Comparison of ENCODE assay signal across 8 mouse cellular contexts in genomic region chr11:102218783-102219182, GRCm38 (mm10). TPM values are rescaled to one million over a fixed set of nuclear protein-coding genes. Genes with fewer than 3 reads are reported as not detected.
A peak's percentile ranks its signal among the peaks of the same experiment; 100 is the strongest.
DNase-seq lines count a peak whose midpoint lies in the region; ATAC-seq and TF ChIP-seq lines count a peak whose summit lies in the region.

No protein-coding gene starts in this region.

- no peaks in the 10 kb centered on the region for H3K27me3 ChIP-seq in heart, embryonic 10.5 days (ENCODE audit: insufficient read depth, poor library complexity, severe bottlenecking)
- no peaks in the 10 kb centered on the region for H3K27me3 ChIP-seq in kidney, embryonic 15.5 days
- no peaks in the 10 kb centered on the region for H3K27me3 ChIP-seq in limb, embryonic 15.5 days
- no peaks in the 10 kb centered on the region for H3K27me3 ChIP-seq in midbrain, postnatal 0 days (ENCODE audit: insufficient read depth, low read length)

- peak overlapping the region; percentile 68 for H3K4me3 ChIP-seq in bone marrow macrophage, adult 2 months (ENCODE audit: insufficient read depth, low read length)
- H3K4me3 ChIP-seq in embryonic fibroblast, embryonic 13.5 days (ENCODE audit: insufficient read depth, low read length) = peak overlapping the region; percentile 48
- H3K4me3 ChIP-seq in heart, embryonic 10.5 days = peak overlapping the region; percentile 70
- peak overlapping the region; percentile 42 for H3K4me3 ChIP-seq in kidney, embryonic 15.5 days (replicated peaks)
- H3K4me3 ChIP-seq in limb, embryonic 15.5 days = peak overlapping the region; percentile 45
- peak overlapping the region; percentile 22 for H3K4me3 ChIP-seq in midbrain, postnatal 0 days (ENCODE audit: low read depth, low read length)

- peak; percentile 82 for ATAC-seq in kidney, embryonic 15.5 days (replicated peaks; ENCODE audit: low FRiP score)
- ATAC-seq in limb, embryonic 15.5 days (ENCODE audit: insufficient number of reproducible peaks, low FRiP score, low TSS enrichment, low read depth) = peak; percentile 84
- peak; percentile 60 for ATAC-seq in midbrain, postnatal 0 days (ENCODE audit: low FRiP score)

- peaks cover 11% of the 10 kb centered on the region for H3K36me3 ChIP-seq in heart, embryonic 10.5 days
- peaks cover 3% of the 10 kb centered on the region; the same call in 1 of the 2 replicates for H3K36me3 ChIP-seq in kidney, embryonic 15.5 days
- H3K36me3 ChIP-seq in limb, embryonic 15.5 days = peaks cover 12% of the 10 kb centered on the region; the same call in 1 of the 2 replicates
- peaks cover 17% of the 10 kb centered on the region for H3K36me3 ChIP-seq in midbrain, postnatal 0 days (ENCODE audit: insufficient read depth, low read length)

- TF ChIP-seq POLR2A in bone marrow macrophage, adult 2 months (IDR thresholded peaks at IDR 0.05; ENCODE audit: borderline replicate concordance, low read depth, low read length) = no peak
- peak; percentile 88 for TF ChIP-seq POLR2A in embryonic fibroblast, embryonic 13.5 days (IDR thresholded peaks at IDR 0.05; ENCODE audit: low read depth, low read length)

- DNase-seq in A20 (ENCODE audit: low read depth, low spot score) = peak; percentile 45
- DNase-seq in heart, embryonic 10.5 days (ENCODE audit: low spot score) = peak; percentile 97
- peak; percentile 92 for DNase-seq in midbrain, postnatal 0 days (ENCODE audit: low spot score)
- peak; percentile 47 to 80 for DNase-seq in spleen, postnatal 10 days (ENCODE audit: low spot score in 2 of 2)

- peak overlapping the region; percentile 82 for H3K27ac ChIP-seq in bone marrow macrophage, adult 2 months (ENCODE audit: insufficient read depth, low read depth, low read length)
- peak overlapping the region; percentile 70 for H3K27ac ChIP-seq in embryonic fibroblast, embryonic 13.5 days (ENCODE audit: insufficient read depth, low read length)
- H3K27ac ChIP-seq in heart, embryonic 10.5 days = peak overlapping the region; percentile 88
- peak overlapping the region; percentile 89 for H3K27ac ChIP-seq in kidney, embryonic 15.5 days
- H3K27ac ChIP-seq in limb, embryonic 15.5 days = peak overlapping the region; percentile 88
- peak overlapping the region; percentile 62 for H3K27ac ChIP-seq in midbrain, postnatal 0 days (ENCODE audit: low read depth, low read length)

- TF ChIP-seq CTCF in bone marrow macrophage, adult 2 months (IDR thresholded peaks at IDR 0.05; ENCODE audit: low read depth, low read length) = no peak
- TF ChIP-seq CTCF in embryonic fibroblast, embryonic 13.5 days (IDR thresholded peaks at IDR 0.05; ENCODE audit: borderline replicate concordance, insufficient read depth, low read length) = no peak
- no peak for TF ChIP-seq CTCF in midbrain, postnatal 0 days (IDR thresholded peaks at IDR 0.05)

- 0% methylated on average over 10 of the region's 10 CpGs for WGBS in heart, embryonic 10.5 days
- WGBS in kidney, embryonic 15.5 days = 0% methylated on average over 10 of the region's 10 CpGs
- under 1% methylated on average over 10 of the region's 10 CpGs for WGBS in limb, embryonic 15.5 days
- 2% methylated on average over 7 of the region's 10 CpGs for WGBS in midbrain, postnatal 0 days

- peak overlapping the region; percentile 76 for H3K4me2 ChIP-seq in kidney, embryonic 15.5 days
- peak overlapping the region; percentile 90 for H3K4me2 ChIP-seq in limb, embryonic 15.5 days
- H3K4me2 ChIP-seq in midbrain, postnatal 0 days (ENCODE audit: low read depth, low read length, poor library complexity, severe bottlenecking) = peak overlapping the region; percentile 54

- peak overlapping the region; percentile 45 for H3K9ac ChIP-seq in kidney, embryonic 15.5 days
- H3K9ac ChIP-seq in limb, embryonic 15.5 days = peak overlapping the region; percentile 27
- peak overlapping the region; percentile 59 for H3K9ac ChIP-seq in midbrain, postnatal 0 days (replicated peaks; ENCODE audit: low read length, poor library complexity, severe bottlenecking)

- H3K4me1 ChIP-seq in bone marrow macrophage, adult 2 months (ENCODE audit: control insufficient read depth, insufficient read depth, low read length) = peaks cover 74% of the 10 kb centered on the region
- H3K4me1 ChIP-seq in embryonic fibroblast, embryonic 13.5 days (ENCODE audit: control insufficient read depth, insufficient read depth, low read length) = peaks cover 29% of the 10 kb centered on the region
- H3K4me1 ChIP-seq in heart, embryonic 10.5 days = peaks cover 98% of the 10 kb centered on the region
- H3K4me1 ChIP-seq in kidney, embryonic 15.5 days = peaks cover 94% of the 10 kb centered on the region
- peaks cover 93% of the 10 kb centered on the region for H3K4me1 ChIP-seq in limb, embryonic 15.5 days
- H3K4me1 ChIP-seq in midbrain, postnatal 0 days (ENCODE audit: insufficient read depth, low read length) = peaks cover 28% of the 10 kb centered on the region; the same call in 1 of the 2 replicates

- no peaks in the 10 kb centered on the region for H3K9me3 ChIP-seq in heart, embryonic 10.5 days
- no peaks in the 10 kb centered on the region for H3K9me3 ChIP-seq in kidney, embryonic 15.5 days (replicated peaks)
- no peaks in the 10 kb centered on the region for H3K9me3 ChIP-seq in limb, embryonic 15.5 days
- no peaks in the 10 kb centered on the region for H3K9me3 ChIP-seq in midbrain, postnatal 0 days (ENCODE audit: low read length)

RNA-seq across cellular contexts. Expression of gene Hdac5, which starts 11.2 kb away (rescaled TPM):
- 96.3 and 116 TPM in 2 replicates for polyA plus RNA-seq in bone marrow macrophage, adult 2 months (2012; ENCODE audit: insufficient read depth, insufficient read length, missing spikeins)
- polyA plus RNA-seq in embryonic fibroblast, embryonic 13.5 days (2011; ENCODE audit: insufficient read length, low read depth, missing spikeins) = 47.8 and 54.9 TPM in 2 replicates
- polyA plus RNA-seq in heart, embryonic 10.5 days (2016; fragmentation: Nextera tagmentation; extraction: Ambion mirVana) = 84.9 and 103 TPM in 2 replicates
- polyA plus RNA-seq in kidney, embryonic 15.5 days (2015; fragmentation: Nextera tagmentation; extraction: Ambion mirVana) = 47.4 and 48.4 TPM in 2 replicates
- 94.1 and 96.7 TPM in 2 replicates for polyA plus RNA-seq in limb, embryonic 15.5 days (2015; fragmentation: Nextera tagmentation; extraction: Ambion mirVana)
- total RNA-seq in midbrain, postnatal 0 days (2014; rRNA removed) = 183 and 263 TPM in 2 replicates
- 61.9 and 65.9 TPM in 2 replicates for polyA plus RNA-seq in midbrain, postnatal 0 days (2015; fragmentation: Nextera tagmentation; extraction: Ambion mirVana)

RNA-seq across cellular contexts. Expression of gene G6pc3, which starts 29.4 kb away (rescaled TPM):
- 20.1 and 28.3 TPM in 2 replicates for polyA plus RNA-seq in bone marrow macrophage, adult 2 months (2012; ENCODE audit: insufficient read depth, insufficient read length, missing spikeins)
- 37.9 and 40.0 TPM in 2 replicates for polyA plus RNA-seq in embryonic fibroblast, embryonic 13.5 days (2011; ENCODE audit: insufficient read length, low read depth, missing spikeins)
- 35.0 and 40.9 TPM in 2 replicates for polyA plus RNA-seq in heart, embryonic 10.5 days (2016; fragmentation: Nextera tagmentation; extraction: Ambion mirVana)
- polyA plus RNA-seq in kidney, embryonic 15.5 days (2015; fragmentation: Nextera tagmentation; extraction: Ambion mirVana) = 39.7 and 43.4 TPM in 2 replicates
- polyA plus RNA-seq in limb, embryonic 15.5 days (2015; fragmentation: Nextera tagmentation; extraction: Ambion mirVana) = 25.1 and 27.6 TPM in 2 replicates
- 43.1 and 68.5 TPM in 2 replicates for total RNA-seq in midbrain, postnatal 0 days (2014; rRNA removed)
- 42.0 and 48.7 TPM in 2 replicates for polyA plus RNA-seq in midbrain, postnatal 0 days (2015; fragmentation: Nextera tagmentation; extraction: Ambion mirVana)

RNA-seq across cellular contexts. Expression of gene BC030867, which starts 29.9 kb away (rescaled TPM):
- polyA plus RNA-seq in bone marrow macrophage, adult 2 months (2012; ENCODE audit: insufficient read depth, insufficient read length, missing spikeins) = 6.3 and 7.2 TPM in 2 replicates
- 6.5 and 10.2 TPM in 2 replicates for polyA plus RNA-seq in embryonic fibroblast, embryonic 13.5 days (2011; ENCODE audit: insufficient read length, low read depth, missing spikeins)
- 16.5 and 19.4 TPM in 2 replicates for polyA plus RNA-seq in heart, embryonic 10.5 days (2016; fragmentation: Nextera tagmentation; extraction: Ambion mirVana)
- polyA plus RNA-seq in kidney, embryonic 15.5 days (2015; fragmentation: Nextera tagmentation; extraction: Ambion mirVana) = 18.1 and 22.2 TPM in 2 replicates
- 13.0 and 13.8 TPM in 2 replicates for polyA plus RNA-seq in limb, embryonic 15.5 days (2015; fragmentation: Nextera tagmentation; extraction: Ambion mirVana)
- 2.1 TPM in 2 replicates for total RNA-seq in midbrain, postnatal 0 days (2014; rRNA removed)
- 0.53 and 0.60 TPM in 2 replicates for polyA plus RNA-seq in midbrain, postnatal 0 days (2015; fragmentation: Nextera tagmentation; extraction: Ambion mirVana)

RNA-seq across cellular contexts. Expression of gene Lsm12, which starts 33.7 kb away (rescaled TPM):
- 43.3 and 47.7 TPM in 2 replicates for polyA plus RNA-seq in bone marrow macrophage, adult 2 months (2012; ENCODE audit: insufficient read depth, insufficient read length, missing spikeins)
- 113 and 124 TPM in 2 replicates for polyA plus RNA-seq in embryonic fibroblast, embryonic 13.5 days (2011; ENCODE audit: insufficient read length, low read depth, missing spikeins)
- 90.9 and 108 TPM in 2 replicates for polyA plus RNA-seq in heart, embryonic 10.5 days (2016; fragmentation: Nextera tagmentation; extraction: Ambion mirVana)
- 122 and 135 TPM in 2 replicates for polyA plus RNA-seq in kidney, embryonic 15.5 days (2015; fragmentation: Nextera tagmentation; extraction: Ambion mirVana)
- 119 and 130 TPM in 2 replicates for polyA plus RNA-seq in limb, embryonic 15.5 days (2015; fragmentation: Nextera tagmentation; extraction: Ambion mirVana)
- total RNA-seq in midbrain, postnatal 0 days (2014; rRNA removed) = 77.7 and 86.2 TPM in 2 replicates
- 130 and 147 TPM in 2 replicates for polyA plus RNA-seq in midbrain, postnatal 0 days (2015; fragmentation: Nextera tagmentation; extraction: Ambion mirVana)

RNA-seq across cellular contexts. Expression of gene Asb16, which starts 49.8 kb away (rescaled TPM):
- polyA plus RNA-seq in bone marrow macrophage, adult 2 months (2012; ENCODE audit: insufficient read depth, insufficient read length, missing spikeins) = not detected in 2 replicates
- polyA plus RNA-seq in embryonic fibroblast, embryonic 13.5 days (2011; ENCODE audit: insufficient read length, low read depth, missing spikeins) = 0.37 and 0.45 TPM in 2 replicates
- 0.06 and 0.08 TPM in 2 replicates for polyA plus RNA-seq in heart, embryonic 10.5 days (2016; fragmentation: Nextera tagmentation; extraction: Ambion mirVana)
- polyA plus RNA-seq in kidney, embryonic 15.5 days (2015; fragmentation: Nextera tagmentation; extraction: Ambion mirVana) = 0.10 and 0.13 TPM in 2 replicates
- 0.20 and 0.24 TPM in 2 replicates for polyA plus RNA-seq in limb, embryonic 15.5 days (2015; fragmentation: Nextera tagmentation; extraction: Ambion mirVana)
- 2.3 and 2.5 TPM in 2 replicates for total RNA-seq in midbrain, postnatal 0 days (2014; rRNA removed)
- polyA plus RNA-seq in midbrain, postnatal 0 days (2015; fragmentation: Nextera tagmentation; extraction: Ambion mirVana) = 0.28 and 0.32 TPM in 2 replicates

Comparison
In these comparisons a context has a peak if more than half of its experiments do, and no peak if none do; other contexts are left out.
1. Peak in every context shown above with its lines: DNase-seq, ATAC-seq, H3K4me3 ChIP-seq and H3K27ac ChIP-seq.
2. DNase-seq: peak in every context shown above with its lines; median percentile 97 in heart, embryonic 10.5 days; 92 in midbrain, postnatal 0 days; 64 in spleen, postnatal 10 days; 45 in A20.